Comparison of ENCODE assay signal across 7 mouse cellular contexts in the genomic region with DNA sequence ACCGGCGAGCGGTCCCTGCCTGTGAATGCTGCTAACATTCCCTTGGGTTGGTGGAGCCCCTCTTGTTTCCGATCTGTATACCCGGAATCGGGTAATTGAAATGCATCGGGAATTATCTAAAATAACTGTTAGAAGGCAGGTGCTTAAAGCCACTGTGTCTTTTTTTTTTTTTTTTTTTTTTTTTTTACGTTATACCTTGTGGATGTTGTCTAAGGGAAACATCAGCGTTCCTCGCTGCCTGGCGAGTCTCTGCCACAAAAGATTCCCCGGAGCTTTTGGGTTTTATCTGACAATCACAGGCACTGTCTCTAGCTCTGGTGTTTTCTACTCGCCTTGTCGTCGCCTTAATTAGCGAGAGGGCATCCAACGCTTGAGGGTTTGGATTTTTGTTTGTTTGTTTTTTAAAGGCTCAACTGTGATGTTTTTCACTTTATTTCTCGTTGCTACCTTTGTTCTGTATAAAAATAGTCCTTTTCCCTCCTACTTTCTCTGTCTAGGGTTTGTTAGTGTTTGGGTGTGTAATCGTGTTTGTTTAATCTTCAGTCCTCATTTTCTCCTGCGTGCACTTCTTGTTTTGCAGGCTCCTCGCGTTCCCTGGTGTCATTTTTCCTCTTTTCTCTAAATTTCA. TPM values are rescaled to one million over a fixed set of nuclear protein-coding genes. Genes with fewer than 3 reads are reported as not detected.
DNase-seq lines count a peak whose midpoint lies in the region; ATAC-seq and TF ChIP-seq lines count a peak whose summit lies in the region.

No protein-coding gene starts in this region.

- peak overlapping the region; percentile 66 for H3K4me2 ChIP-seq in forebrain, embryonic 14.5 days (ENCODE audit: low read length)
- peak overlapping the region; percentile 84 for H3K4me2 ChIP-seq in limb, embryonic 14.5 days (replicated peaks; ENCODE audit: low read depth, low read length, severe bottlenecking)
- peak overlapping the region; percentile 82 for H3K4me2 ChIP-seq in stomach, embryonic 16.5 days (ENCODE audit: low read depth, low read length)

- peaks cover 5% of the 10 kb centered on the region for H3K9me3 ChIP-seq in megakaryocyte, embryonic 14.5 days
- no peaks in the 10 kb centered on the region for H3K9me3 ChIP-seq in forebrain, embryonic 14.5 days (replicated peaks; ENCODE audit: control insufficient read depth, low read length)
- H3K9me3 ChIP-seq in limb, embryonic 14.5 days (ENCODE audit: control insufficient read depth, low read length), result no peaks in the 10 kb centered on the region
- no peaks in the 10 kb centered on the region for H3K9me3 ChIP-seq in stomach, embryonic 16.5 days (replicated peaks; ENCODE audit: control insufficient read depth, low read length)

- peak overlapping the region; percentile 87 for H3K9ac ChIP-seq in forebrain, embryonic 14.5 days (ENCODE audit: low read length)
- peak overlapping the region; percentile 84 for H3K9ac ChIP-seq in limb, embryonic 14.5 days (ENCODE audit: low read depth, low read length, severe bottlenecking)
- H3K9ac ChIP-seq in stomach, embryonic 16.5 days (ENCODE audit: low read length), result peak overlapping the region; percentile 82

- peaks cover 11% of the 10 kb centered on the region for H3K4me1 ChIP-seq in megakaryocyte, embryonic 14.5 days
- H3K4me1 ChIP-seq in forebrain, embryonic 14.5 days (ENCODE audit: control insufficient read depth, insufficient read depth, low read length), result peaks cover 43% of the 10 kb centered on the region
- 0 out of 2 replicates have a peak, but pooled peaks cover 10% of the 10 kb centered on the region for H3K4me1 ChIP-seq in limb, embryonic 14.5 days (ENCODE audit: control insufficient read depth, insufficient read depth, low read length)
- 0 out of 2 replicates have a peak, but pooled peaks cover 2% of the 10 kb centered on the region for H3K4me1 ChIP-seq in stomach, embryonic 16.5 days (ENCODE audit: control insufficient read depth, insufficient read depth, low read length)

- no peak for DNase-seq in forebrain, embryonic 14.5 days (ENCODE audit: low spot score)
- DNase-seq in limb, embryonic 14.5 days (ENCODE audit: low spot score), result no peak
- DNase-seq in urinary bladder, adult 2 months (ENCODE audit: low spot score), result no peak
- no peak for DNase-seq in left cerebral cortex, postnatal 36 days (ENCODE audit: low spot score in 2 of 2)

- peaks cover 78% of the 10 kb centered on the region for H3K27me3 ChIP-seq in megakaryocyte, embryonic 14.5 days (replicated peaks)
- no peaks in the 10 kb centered on the region for H3K27me3 ChIP-seq in forebrain, embryonic 14.5 days (replicated peaks; ENCODE audit: control insufficient read depth, insufficient read depth, low read length)
- H3K27me3 ChIP-seq in limb, embryonic 14.5 days (ENCODE audit: control insufficient read depth, insufficient read depth, low read length), result no peaks in the 10 kb centered on the region
- H3K27me3 ChIP-seq in stomach, embryonic 16.5 days (ENCODE audit: control insufficient read depth, insufficient read depth, low read length), result peaks cover 10% of the 10 kb centered on the region; the same call in 1 of the 2 replicates

- no peak for TF ChIP-seq POLR2A in limb, embryonic 14.5 days (IDR thresholded peaks at IDR 0.05; ENCODE audit: borderline replicate concordance, extremely low read depth, insufficient read depth, insufficient read length)

- intact Hi-C loops in left cerebral cortex, postnatal 36 days (cut with DNase I), result loop anchor here (5.0 to 10.0 kb wide), 2 partner anchors 37 to 889 kb away; a partner anchor contains a TSS

- WGBS in forebrain, embryonic 14.5 days, result under 1% methylated on average over 22 of the region's 22 CpGs
- WGBS in limb, embryonic 14.5 days, result 1% methylated on average over 22 of the region's 22 CpGs
- WGBS in stomach, embryonic 16.5 days, result under 1% methylated on average over 22 of the region's 22 CpGs

- ATAC-seq in megakaryocyte, adult 5-6 weeks (ENCODE audit: poor library complexity, severe bottlenecking), result no peak
- ATAC-seq in forebrain, embryonic 14.5 days, result peak; percentile 12
- ATAC-seq in limb, embryonic 14.5 days (ENCODE audit: low FRiP score, low read depth), result no peak
- ATAC-seq in stomach, embryonic 16.5 days (ENCODE audit: insufficient read depth, low FRiP score), result no peak

- H3K36me3 ChIP-seq in megakaryocyte, embryonic 14.5 days (replicated peaks; ENCODE audit: low read length), result no peaks in the 10 kb centered on the region
- H3K36me3 ChIP-seq in forebrain, embryonic 14.5 days (ENCODE audit: control insufficient read depth, insufficient read depth, low read length), result no peaks in the 10 kb centered on the region
- no peaks in the 10 kb centered on the region for H3K36me3 ChIP-seq in limb, embryonic 14.5 days (ENCODE audit: control insufficient read depth, insufficient read depth, low read length)
- no peaks in the 10 kb centered on the region for H3K36me3 ChIP-seq in stomach, embryonic 16.5 days (ENCODE audit: control insufficient read depth, insufficient read depth, low read length)

- peak overlapping the region; percentile 91 for H3K27ac ChIP-seq in forebrain, embryonic 14.5 days (ENCODE audit: low read depth, low read length)
- no peak overlapping the region for H3K27ac ChIP-seq in limb, embryonic 14.5 days (replicated peaks; ENCODE audit: low read depth, low read length)
- no peak overlapping the region for H3K27ac ChIP-seq in stomach, embryonic 16.5 days (ENCODE audit: low read length)

- H3K4me3 ChIP-seq in megakaryocyte, embryonic 14.5 days (replicated peaks), result peak overlapping the region; percentile 91
- H3K4me3 ChIP-seq in forebrain, embryonic 14.5 days (ENCODE audit: low read depth, low read length), result peak overlapping the region; percentile 84
- H3K4me3 ChIP-seq in limb, embryonic 14.5 days (replicated peaks; ENCODE audit: low read length), result peak overlapping the region; percentile 73
- H3K4me3 ChIP-seq in stomach, embryonic 16.5 days (replicated peaks; ENCODE audit: low read length), result peak overlapping the region; percentile 82

RNA-seq across cellular contexts. Expression of a gene that starts 0.7 kb away (rescaled TPM):
- polyA plus RNA-seq in megakaryocyte, embryonic 14.5 days (2012; ENCODE audit: insufficient read depth, low replicate concordance), result 1.1 TPM in 1 of 2 replicates, not detected in the other
- not detected in 2 replicates for total RNA-seq in megakaryocyte, adult 5-6 weeks (2015)
- total RNA-seq in megakaryocyte, adult 5-6 weeks (2017), result not detected in 2 replicates
- polyA plus RNA-seq in forebrain, embryonic 14.5 days (2014; fragmentation: Nextera tagmentation; extraction: Ambion mirVana), result 93.5 and 98.9 TPM in 2 replicates
- polyA plus RNA-seq in limb, embryonic 14.5 days (2012; rRNA removed), result 47.8 and 52.8 TPM in 2 replicates
- 29.3 and 34.8 TPM in 2 replicates for polyA plus RNA-seq in limb, embryonic 14.5 days (2014; fragmentation: Nextera tagmentation; extraction: Ambion mirVana)
- 13.1 and 14.5 TPM in 2 replicates for polyA plus RNA-seq in stomach, embryonic 16.5 days (2015; fragmentation: Nextera tagmentation; extraction: Ambion mirVana)
- 30.6 and 32.3 TPM in 2 replicates for polyA plus RNA-seq in urinary bladder, adult 2 months (2012; rRNA removed)
- 1,000 to 10,000 TPM; 1,550 to 1,610 TPM for total RNA-seq in left cerebral cortex, postnatal 36 days (2021)
